Mouse (Mus musculus) retina, postnatal 1 day (tissue): ENCODE measurements at regions not wholly inside any gene's neighbourhood (a gene's known extent, or its start where the extent isn't known, plus 50 kb on each side); places are given as distances from the start of the nearest gene placed in this dataset.

Experiments used
- DNase-seq: peaks from one replicate; pipeline ENCODE4 v3.0.0-alpha.2; 2012

DNA sequence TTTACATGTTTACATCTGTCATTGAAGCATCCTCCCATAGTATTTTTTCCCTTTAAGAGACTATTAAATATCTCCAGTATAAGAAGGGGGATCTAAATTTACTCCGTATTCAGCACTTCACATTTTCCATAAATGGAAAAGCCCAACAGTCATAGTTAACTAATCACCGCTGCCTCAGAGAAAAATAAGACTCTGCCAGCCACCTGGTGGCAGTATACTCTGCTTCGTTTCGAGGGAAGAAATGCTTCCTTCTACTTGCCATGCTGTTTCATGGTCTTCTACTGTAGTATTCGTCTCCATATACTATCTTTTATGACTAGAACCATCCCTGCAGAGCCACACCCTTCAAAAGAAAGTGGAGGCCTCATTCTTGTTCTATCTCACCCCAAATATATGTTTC, 52.0 kb upstream of the Tro start:
- DNase-seq: peak; percentile 44
